Mouse (Mus musculus) olfactory bulb, adult 2 months (tissue): ENCODE measurements around the gene Tpr.

Experiments used
- CTCF ChIP-seq: fragments of 200-500 bp; IDR thresholded peaks from 2 replicates; pipeline ENCODE4 v1.5.1; 2012; ENCODE audit warnings: low read depth, mild to moderate bottlenecking, low read length, moderate library complexity; ENCODE audit not compliant: insufficient read depth
- POLR2A ChIP-seq: fragments of 200-500 bp; IDR thresholded peaks from 2 replicates; pipeline ENCODE4 v1.6.1; 2012; ENCODE audit warnings: mild to moderate bottlenecking, low read depth, low read length, moderate library complexity; ENCODE audit not compliant: insufficient read depth

GRCm38 (mm10) chr1:150409996-150410395, 17.4 kb downstream of the Tpr start:
- TF ChIP-seq CTCF, result no peak
- no peak for TF ChIP-seq POLR2A
